Mouse (Mus musculus): Measurements from ENCODE around the gene Ltbp4. TPM values are rescaled to one million over a fixed set of nuclear protein-coding genes. Genes with fewer than 3 reads are reported as not detected.
A peak's percentile ranks its signal among the peaks of the same experiment; 100 is the strongest.

Ltbp4 gene
- polyA plus RNA-seq, 3 experiments from 2014 or later, result 0.45 to 1.2 (median 0.50) TPM

DNA sequence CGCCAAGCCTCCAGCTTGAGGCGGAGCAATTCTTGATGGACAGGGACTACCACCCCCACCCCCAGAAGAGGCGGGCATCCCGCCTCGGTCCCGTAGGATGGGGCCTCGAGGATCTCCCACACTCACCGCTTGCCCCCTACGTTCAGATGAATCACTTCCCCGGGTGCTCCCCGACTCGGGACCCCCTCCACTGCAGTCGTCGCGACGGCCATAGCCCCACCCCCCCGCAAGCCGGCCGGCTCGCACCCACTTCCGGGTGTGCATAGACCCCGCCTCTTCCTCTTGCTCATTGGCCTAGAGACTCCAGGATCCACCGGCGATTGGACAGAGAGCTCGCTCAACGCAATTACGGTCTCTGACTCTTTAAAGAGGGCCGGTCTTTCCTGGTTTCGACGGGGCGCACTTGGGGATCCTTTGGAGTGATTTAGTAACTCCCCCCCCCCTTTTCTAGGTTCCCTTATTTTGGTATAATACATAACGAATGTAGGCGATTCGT lies 18.3 kb upstream of the Ltbp4 start, which contains the start of gene Shkbp1:
Gene Shkbp1 (minus strand): TSS at position 275 of the 496 bp plus-strand sequence.
- ATAC-seq, result peak; percentile 92

DNA sequence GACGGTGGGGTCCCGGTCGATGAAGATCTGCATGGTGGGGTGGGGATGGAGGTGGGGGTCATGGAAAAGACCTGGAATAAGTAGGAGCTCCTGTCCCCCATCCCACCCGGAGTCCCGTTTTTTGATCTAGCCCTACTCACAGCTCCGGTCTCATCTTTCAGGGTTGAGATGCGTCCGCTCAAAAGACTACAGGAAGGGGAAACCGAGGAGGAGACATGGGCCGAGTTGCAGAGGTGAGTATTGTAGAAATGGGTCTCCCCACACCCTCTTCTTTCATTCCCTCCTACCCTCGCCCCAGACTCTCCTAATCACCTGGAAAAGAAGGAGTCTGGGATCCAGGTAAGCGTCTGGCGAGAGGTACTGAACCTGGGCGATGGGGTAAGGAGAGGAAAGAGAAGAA lies 17.8 kb upstream of the Ltbp4 start:
- ATAC-seq, result no peak

DNA sequence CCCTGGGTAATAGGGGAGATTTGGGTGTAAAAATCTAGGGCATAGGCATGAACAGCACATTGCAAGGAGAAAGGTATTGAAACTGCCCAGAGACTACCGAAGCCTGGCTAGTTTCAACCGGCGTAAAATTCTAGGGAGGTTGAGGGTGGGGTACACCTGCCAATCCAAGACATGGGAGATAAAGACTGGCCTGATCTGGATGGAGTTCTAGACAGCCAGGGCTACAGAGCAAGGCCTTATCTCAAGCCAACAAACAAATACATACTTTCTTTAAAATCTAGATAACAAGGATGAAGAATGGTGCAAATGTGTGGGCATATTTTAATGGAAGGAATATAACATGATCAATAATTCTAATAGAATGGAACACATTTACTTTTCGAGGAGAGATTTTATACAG lies 17.3 kb upstream of the Ltbp4 start:
- ATAC-seq, result no peak

DNA sequence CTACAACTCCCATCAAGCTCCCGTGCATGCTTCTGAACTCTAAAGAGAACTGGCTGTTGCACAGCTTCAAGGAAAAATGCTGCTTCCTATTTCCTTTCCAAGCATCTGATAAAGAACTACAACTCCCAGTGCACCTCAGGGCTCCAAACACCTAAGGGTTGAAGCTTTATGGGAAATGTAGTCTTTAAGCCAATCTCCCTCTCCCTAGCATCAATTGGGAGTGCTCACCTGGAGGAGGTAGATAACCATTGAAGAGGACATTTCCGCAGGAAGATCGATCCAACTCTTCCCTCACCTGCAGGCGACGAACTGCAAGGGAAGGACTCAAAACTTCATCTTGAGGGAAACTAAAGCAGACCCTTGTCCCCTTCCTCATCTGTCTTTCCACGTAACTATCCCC lies 16.7 kb upstream of the Ltbp4 start:
- no peak for ATAC-seq

DNA sequence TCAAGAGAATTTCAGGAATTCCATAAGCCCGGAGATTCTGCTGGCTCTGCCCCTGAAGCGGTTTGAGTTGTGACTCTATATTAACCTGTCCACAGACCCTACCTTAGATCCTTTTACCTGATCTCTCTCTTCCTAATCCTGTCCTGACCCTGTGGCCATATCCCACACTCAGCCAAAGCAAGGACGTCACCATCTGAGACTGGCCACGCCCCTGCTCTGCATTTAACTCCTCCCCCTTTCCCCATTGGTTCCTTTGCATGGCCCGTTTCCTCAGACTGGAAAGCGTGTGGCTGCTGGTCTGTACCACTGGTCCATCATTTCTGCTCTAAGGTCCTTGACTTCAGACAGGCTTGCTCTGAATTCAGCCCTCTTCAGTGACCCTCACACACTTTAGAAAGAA lies 8.0 kb upstream of the Ltbp4 start:
- ATAC-seq, result no peak

DNA sequence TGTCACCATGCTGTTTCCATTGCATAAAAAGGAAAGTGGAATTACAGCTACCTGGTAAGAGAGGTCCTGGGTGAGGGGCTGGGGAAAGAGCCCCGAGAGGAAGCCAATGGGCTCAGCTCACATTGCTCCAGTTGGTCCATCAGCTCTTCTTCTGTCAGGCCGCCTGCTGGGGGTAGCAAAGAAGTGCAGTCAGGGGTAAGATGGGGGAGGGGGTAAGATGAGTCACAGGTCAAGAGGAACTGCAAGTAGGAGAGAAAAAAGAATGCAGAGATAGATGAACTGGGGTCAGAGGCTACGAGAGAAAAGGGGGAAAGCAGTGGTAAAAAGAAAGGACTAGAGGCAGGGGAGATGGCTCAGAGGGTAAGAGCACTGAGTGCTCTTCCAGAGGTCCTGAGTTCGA lies 5.1 kb upstream of the Ltbp4 start:
- no peak for ATAC-seq

DNA sequence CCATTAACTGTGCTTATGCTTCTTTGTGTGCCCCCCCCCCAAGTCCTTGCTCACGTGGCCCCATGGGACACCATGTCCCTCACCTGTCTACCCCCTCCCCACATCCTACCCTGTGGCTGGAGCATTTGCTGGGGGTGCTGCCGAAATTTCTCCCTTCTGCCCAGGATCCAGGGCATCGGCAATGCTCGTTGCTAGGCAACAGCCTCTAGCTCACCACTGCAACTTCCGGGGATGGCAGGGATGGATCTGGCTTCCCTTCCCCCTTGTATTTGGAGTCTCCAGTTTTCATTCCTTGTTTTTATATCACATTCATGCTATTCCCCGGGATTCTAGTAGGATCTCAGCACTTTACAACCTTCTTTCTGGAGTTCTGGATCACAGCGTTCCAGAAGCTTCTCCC lies 2.0 kb upstream of the Ltbp4 start:
- no peak for ATAC-seq

DNA sequence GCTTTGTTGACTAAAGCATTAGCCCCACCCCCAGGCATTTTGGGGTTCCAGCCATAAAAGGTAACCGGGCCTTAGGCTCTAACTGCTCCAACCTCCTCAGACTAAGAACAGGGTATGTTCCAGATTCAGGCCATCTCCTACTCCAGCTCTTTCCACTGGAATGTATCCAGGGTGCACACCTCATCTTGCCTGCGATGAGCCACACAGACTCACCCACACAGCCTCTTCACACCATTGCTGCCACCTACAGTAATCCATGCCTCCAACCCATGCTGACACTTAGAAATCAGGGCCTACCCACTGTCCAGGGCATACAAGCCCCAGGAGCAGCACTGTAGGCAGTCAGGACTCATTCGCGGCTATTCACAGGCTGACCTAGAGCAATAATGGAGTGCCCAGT lies 1.6 kb upstream of the Ltbp4 start:
- no peak for ATAC-seq

DNA sequence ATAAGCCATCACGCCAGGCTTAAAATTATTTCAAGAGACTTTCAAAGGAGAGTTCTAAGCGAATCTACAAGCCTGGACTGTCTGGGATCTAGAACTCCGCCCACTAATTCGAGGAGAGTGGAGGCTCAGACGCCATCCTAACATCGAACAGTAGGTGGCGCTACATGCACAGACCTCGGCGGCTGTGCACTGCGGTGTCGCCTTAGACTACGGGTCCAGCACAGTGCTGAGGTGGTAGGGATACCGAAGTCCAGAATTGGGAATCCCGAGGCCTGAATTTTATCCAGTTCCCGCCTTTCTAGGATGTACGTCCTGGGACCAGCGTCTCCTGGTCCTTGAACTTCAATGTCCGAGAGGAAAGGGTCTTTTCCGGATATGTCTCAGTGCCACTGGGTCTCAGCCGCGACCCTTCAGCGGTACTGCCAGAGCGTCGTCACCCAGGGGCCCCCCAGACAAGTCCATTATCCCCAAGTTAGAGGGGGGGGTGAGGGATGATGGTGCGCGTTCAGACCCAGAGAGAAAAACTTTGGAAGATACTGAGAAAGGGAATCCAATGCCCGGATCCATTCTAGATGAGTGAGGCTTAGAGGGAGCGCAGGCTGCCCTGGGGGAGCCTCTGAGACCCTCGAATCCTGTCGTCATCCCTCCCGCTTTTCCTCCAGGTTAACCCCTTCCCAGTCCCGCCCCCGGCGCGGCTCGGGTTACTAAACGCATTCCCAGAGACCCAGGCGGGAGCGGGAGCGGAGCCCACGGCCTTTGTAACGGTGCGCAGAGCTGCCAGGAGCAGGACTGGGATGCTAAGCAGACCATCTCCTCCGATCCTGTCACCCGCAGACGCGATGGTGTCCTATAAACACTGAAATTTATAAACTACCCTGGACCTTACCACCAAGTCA lies 1.3 kb downstream of the Ltbp4 start:
- ATAC-seq, result peak; percentile 74

DNA sequence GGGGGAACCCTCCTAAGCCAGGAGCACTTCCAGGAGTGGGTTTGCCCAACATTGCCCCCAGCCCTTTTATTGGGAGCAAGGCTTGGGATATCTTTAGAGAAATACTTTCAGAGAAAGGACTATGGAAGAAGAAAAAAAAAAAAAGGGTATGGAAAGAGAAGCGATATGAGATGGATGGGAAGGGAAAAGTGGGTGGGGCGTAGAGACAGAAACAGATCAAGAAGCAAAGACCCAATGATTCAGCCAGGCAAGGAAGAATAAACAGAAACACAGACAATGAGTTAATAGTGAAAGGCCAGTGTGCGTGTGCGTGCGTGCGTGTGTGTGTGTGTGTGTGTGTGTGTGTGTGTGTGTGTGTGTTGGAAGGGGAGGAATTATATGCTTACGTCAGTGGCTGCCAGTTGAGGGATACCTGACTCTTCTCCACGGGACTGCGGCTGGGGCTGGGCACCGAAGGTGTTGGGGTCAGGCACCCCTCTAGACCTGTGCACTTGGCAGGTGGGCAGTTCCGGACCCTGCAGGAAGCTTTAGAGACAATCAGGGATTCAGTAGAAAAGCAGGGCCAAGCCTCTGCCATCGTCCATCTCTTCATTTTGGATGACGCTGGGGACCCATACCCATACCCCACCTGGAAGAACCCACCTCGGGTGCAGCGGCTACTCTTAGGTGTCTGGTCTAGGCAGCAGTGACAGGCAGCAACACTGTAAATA lies 2.3 kb downstream of the Ltbp4 start:
- no peak for ATAC-seq

DNA sequence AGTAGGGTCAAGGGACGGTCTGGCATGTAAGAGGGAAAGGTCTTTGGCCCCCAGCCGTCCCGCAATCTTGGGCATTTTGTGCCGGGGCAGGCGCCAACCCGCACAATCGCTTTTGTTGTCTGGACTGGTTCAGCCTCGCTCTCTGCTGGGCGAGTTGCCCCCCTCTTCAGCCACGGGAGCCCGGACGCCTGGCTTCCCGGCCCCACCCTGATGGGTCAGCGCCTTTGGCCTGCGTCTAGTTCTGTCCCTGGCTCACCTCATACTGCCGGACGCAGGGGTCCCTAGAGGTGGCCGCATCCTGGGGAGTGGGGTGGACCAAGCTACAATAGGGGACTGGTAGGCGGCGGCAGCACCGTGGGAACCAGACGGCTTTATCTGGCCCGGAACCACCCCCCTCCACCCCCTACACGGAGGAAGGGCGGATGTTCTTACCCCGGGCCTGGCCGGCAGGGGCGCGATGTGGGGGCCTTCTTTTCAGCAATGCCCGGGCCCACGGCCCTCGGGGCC lies 3.0 kb downstream of the Ltbp4 start:
- no peak for ATAC-seq

DNA sequence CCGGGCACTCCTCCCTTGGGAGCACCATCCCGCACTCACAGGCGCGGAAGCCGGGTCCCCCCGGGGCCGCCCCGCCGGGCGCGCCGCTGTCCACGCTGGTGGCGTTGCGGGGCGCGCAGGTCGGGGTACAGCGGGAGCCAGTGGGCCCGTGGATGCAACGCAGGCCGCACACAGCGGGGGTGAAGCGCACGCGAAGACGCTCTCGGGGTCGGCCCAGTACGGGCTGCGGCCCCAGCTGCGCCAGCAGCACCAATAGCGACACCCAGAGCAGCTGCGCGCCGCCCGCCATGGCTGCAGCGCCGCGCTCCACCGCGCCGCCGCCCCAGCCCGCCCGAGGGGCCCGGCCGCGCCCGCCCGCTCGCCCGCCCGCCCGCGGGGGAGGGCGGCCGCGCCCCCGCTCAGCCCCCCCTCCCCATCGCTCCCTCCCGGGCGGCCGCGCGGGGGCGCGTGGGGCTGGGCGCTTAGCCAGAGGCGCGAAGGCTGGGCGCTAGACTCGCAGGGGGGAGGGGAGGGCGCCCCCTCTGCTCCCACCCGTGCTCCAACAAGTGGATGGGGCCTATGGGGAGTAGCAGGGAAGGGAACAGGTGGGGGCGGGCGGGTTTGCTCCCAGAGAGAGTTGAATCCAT lies 4.1 kb downstream of the Ltbp4 start:
- ATAC-seq, result no peak

DNA sequence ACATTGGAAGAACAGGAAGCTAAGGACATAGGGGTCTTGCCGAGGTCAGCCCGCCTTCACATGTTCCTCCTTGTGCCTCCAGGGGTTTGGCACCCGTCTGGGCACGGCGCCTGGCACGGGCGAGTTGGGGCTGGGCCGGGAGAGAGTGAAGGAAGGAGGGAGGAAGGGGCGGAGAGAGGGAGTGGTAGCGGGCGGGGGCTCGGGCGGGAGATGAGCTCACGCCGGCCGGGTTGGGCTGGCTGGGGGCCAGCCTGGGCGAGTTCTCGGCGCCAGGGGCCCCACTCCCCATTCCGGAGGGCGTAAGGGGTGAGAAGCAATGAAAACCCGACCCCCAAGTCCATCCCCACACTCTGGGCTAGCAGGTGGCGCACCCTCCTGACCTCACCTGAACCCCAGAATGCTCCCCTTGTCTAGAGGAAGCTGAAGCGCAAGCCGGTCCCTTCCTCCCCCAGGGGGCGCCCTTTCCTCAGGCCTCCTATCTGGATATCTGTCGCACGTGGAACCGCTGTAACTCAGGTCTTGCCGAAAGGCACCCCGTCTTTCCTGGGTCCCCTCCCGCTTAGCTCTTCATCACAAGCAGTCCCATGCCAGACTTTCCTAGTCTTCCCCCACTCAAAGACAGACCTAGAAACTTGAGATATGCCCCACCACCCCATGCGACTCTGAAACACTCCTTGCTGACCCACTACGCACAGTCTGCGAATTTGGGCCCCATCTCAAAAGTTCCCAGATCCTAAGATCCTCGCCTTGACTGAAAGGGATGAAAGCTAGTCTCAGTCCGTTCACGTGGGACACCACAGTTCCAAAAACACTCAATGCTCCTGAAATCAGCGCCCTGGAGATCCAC lies 4.9 kb downstream of the Ltbp4 start:
- ATAC-seq, result peak; percentile 34

DNA sequence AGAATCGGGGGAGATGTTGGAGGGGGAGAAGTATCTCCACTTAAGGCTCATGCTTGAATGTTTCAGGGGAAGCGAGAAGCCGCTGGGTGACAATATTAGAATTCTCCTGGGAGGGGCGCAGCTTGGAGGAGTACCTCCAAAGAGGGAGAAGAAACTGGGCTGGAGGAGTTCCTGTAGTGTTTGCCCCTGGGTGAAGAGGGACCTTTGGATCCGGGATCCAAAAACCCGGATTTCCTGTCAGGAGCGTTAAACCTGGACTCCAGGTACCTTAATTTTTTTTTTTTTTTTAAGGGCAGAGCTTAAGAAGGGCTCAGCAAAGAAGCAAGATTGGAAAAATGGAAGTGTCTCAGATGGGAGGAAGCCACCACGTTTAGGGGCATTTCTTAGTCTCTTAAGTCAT lies 5.6 kb downstream of the Ltbp4 start:
- no peak for ATAC-seq

DNA sequence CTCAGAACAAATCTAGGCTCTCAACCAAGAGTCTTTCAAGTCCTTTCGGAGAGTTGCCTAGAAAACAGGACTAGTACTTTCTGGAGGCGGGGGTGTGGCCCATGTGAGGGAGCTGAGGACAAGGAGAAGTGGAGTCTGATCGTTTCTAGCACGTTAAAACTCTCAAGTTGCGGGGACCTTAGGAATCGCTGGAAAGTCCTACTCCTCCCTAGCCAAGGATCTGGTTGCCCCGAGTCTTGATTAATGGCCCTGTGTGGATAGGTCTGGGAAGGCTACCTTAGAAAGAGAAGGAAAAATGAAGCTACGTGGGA lies 6.0 kb downstream of the Ltbp4 start:
- no peak for ATAC-seq

DNA sequence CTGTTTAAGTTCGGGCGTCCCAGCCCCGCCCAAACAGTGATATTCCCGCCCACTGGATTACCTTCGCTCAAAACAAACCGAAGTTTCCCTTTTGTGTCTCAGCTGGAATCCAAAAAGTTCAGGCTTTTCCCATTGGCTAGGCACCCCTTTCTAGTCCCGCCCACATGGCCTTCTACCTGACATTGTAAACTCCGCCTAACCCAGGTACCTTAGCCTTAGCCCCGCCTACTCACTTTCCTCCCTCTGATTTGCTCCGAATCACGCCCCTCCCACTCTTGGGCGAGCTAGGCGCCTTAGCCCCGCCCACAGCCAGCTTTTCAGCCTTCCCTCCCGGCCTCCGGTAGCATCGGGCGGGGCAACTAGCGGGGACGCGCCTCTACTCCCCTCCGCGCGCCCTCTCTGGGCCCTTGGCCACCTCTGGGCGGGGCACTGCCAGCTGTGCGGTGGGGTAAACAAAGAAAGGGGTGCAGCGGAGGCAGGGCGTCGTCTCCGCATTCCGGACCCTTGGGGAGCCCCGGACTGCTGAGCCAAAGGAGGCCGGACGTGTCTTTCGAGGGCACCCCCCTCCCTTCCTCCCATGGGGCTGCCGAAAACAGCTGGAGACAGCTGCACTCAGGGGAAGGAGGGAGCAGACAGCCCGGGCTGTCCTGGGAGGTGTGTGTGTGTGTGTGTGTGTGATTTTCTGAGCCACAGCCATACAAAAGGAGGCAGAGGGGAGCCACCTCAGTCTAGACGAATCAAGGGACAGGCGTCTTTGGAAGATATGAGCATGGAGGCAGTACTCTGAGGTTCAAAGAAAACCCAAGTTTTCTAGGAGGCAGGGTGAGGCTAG lies 6.6 kb downstream of the Ltbp4 start:
- peak; percentile 55 for ATAC-seq

DNA sequence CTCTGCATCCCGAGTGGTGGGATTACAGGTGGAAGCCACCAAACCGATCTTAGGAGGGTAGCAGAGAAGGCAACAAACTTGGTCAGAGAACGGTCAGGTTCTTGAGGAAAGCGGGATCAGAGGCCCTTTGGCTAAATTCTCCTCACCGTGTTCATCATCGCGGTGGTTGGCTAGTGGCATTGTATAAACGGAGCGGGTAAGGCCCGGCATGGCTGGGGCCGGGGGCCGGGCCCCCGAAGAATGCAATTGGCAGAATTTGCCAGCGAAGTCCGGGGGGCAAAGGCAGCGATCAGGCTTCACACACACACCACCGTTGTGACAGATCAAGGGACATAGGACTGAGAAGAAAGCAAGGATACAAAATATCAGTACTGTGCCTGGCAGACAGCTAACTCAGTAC lies 7.5 kb downstream of the Ltbp4 start:
- ATAC-seq, result no peak

DNA sequence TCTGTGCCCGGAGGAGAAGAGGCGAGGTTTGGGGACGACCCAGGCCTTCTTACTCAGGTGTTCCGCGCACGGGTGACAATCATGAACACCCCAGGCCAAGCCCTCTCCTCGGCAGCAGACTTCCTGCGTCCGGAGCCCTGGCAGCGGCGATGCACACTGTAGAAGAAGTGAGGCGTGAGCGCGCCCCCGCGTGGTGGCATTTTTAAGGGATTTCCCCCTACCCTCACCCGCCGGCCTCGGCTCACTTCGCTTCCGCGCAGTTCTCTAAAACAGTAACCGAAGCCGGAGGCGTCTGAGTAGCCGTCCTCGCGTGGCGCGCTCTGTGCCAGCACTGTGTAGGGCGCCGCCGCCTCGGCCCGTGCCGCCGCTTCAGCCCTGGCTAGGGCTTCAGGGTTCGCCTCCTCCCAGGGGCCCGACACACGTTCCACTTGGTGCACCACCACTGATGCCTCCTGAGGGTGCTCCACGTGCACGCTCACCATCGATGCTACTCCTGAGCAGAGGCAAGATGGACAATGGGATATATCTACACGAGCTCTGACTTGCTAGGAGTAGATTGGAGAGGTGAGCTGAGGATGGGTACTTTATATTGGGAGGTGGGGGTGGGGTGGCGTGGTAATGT lies 8.1 kb downstream of the Ltbp4 start:
- peak; percentile 71 for ATAC-seq

DNA sequence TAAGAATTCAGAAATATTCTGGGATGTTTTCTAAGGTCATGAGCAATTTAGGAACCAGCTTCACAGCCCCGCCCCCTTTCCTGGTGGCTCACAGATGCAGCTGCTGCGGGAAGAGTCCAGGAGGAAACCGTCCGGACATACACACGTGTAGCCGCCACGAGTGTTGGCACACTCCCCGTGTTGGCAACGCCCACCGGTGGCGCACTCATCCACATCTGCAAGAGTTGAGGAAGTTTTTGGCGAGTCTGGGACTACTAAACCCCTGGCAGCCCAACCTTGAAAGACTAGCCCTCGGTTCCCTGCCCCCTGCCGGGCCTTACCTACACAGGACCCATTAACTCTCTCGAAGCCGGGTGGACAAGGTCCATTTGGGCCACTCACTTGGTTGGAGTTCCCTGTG lies 8.8 kb downstream of the Ltbp4 start:
- ATAC-seq, result no peak

DNA sequence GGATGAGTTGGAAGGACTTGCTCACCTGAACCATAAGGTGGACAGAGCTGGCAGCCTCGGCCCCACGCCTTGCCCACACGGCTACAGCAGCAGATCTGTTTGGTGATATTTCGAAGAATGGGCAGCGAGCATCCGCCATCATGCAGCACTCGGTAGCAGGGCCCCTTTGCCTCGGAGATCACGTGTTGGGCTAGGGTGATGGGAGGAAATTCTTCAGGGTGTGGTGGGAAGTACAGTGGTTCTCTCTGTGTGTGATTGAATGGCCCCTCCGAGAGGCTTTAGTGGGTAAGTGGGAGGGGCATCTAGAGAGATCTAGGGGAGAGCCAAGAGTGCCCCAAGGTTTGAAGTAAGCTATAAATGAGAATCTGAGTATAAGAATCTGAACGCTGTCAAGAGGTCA lies 9.3 kb downstream of the Ltbp4 start:
- ATAC-seq, result no peak

DNA sequence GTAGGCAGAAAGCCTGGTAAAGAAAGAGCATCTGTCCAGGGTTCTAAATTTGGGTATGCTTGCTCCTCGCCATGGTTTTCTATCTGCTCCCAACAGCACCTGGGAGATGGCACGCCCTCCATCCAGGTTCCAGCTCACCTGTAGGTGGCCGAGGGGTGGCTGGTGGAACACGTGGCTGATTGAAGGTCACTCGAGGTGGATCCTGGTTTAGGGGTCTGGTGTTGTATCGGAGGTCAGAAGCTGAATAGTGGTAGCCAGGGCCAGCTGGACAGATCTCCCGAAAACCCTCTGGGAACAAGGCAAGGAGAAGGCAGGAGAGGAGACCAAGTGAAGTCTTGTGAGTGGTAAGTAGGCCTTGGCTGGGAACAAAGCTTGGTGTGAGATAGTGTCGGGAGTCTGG lies 10.0 kb downstream of the Ltbp4 start:
- ATAC-seq, result no peak

All from inflammation-experienced regulatory T-cells, adult 6 months (primary cell).